In genomic region chr13:8388541-8388940, GRCm38 (mm10) we compare ENCODE assay signal across 25 mouse cellular contexts.
DNase-seq lines count a peak whose midpoint lies in the region; ATAC-seq lines count a peak whose summit lies in the region.
"Had no signal": no experiment of that assay in that cellular context is flagged by ENCODE, and none has a peak within 500 bp of the region (broad histone marks: within the 10 kb centered on the region; RNA-seq: fewer than 3 reads in every experiment).

No protein-coding gene starts in this region.

- H3K27ac ChIP-seq in neural tube, embryonic 14.5 days (ENCODE audit: low read depth, low read length) = no peak overlapping the region
- H3K27ac ChIP-seq in neural tube, embryonic 15.5 days (replicated peaks) = no peak overlapping the region
- H3K27ac ChIP-seq: heart, embryonic 13.5 days; hindbrain, embryonic 15.5 days; kidney, embryonic 15.5 days; limb, embryonic 15.5 days; liver, embryonic 15.5 days; macrophage; midbrain, embryonic 10.5 days; neural tube, embryonic 13.5 days; stomach, embryonic 15.5 days had no signal

- no peak for DNase-seq in frontal cortex, adult 2 months (ENCODE audit: extremely low spot score in 1 of 2, low spot score in 1 of 2)
- peak; percentile 18 to 22 for DNase-seq in layer of hippocampus, adult 8-10 months (ENCODE audit: low spot score in 2 of 2)
- no peak for DNase-seq in thymus, postnatal 10 days (ENCODE audit: low spot score in 2 of 2)
- no peak for DNase-seq in right cerebral cortex, postnatal 36 days (ENCODE audit: low spot score in 2 of 2)
- DNase-seq: adrenal gland, postnatal 14 days; cerebellum, adult 18-20 months; gastrocnemius, postnatal 14 days; heart, adult 18-20 months; heart, postnatal 36 days; right cerebral cortex, postnatal 14 days had no signal

- H3K9me3 ChIP-seq in neural tube, embryonic 14.5 days (ENCODE audit: control insufficient read depth, low read length) = no peaks in the 10 kb centered on the region
- no peaks in the 10 kb centered on the region for H3K9me3 ChIP-seq in neural tube, embryonic 15.5 days (replicated peaks)
- H3K9me3 ChIP-seq: heart, embryonic 13.5 days; hindbrain, embryonic 15.5 days; kidney, embryonic 15.5 days; limb, embryonic 15.5 days; liver, embryonic 15.5 days; midbrain, embryonic 10.5 days; neural tube, embryonic 13.5 days; stomach, embryonic 15.5 days had no signal

- ATAC-seq in frontal cortex, adult (ENCODE audit: low TSS enrichment) = peak; percentile 38; the same call in 1 of the 2 replicates
- ATAC-seq in neural tube, embryonic 14.5 days (ENCODE audit: low read depth) = peak; percentile 17; the same call in 1 of the 2 replicates
- ATAC-seq in neural tube, embryonic 15.5 days (ENCODE audit: low FRiP score) = no peak
- ATAC-seq: intestine, embryonic 16.5 days; Patski had no signal

- no peak overlapping the region for H3K4me3 ChIP-seq in neural tube, embryonic 14.5 days (ENCODE audit: low read depth, low read length)
- H3K4me3 ChIP-seq in neural tube, embryonic 15.5 days (replicated peaks) = no peak overlapping the region
- H3K4me3 ChIP-seq: erythroblast, embryonic 14.5 days; heart, embryonic 13.5 days; hindbrain, embryonic 15.5 days; kidney, embryonic 15.5 days; limb, embryonic 15.5 days; liver, embryonic 15.5 days; midbrain, embryonic 10.5 days; neural tube, embryonic 13.5 days; stomach, embryonic 15.5 days had no signal

- H3K9ac ChIP-seq in neural tube, embryonic 14.5 days (replicated peaks; ENCODE audit: low read depth, low read length) = no peak overlapping the region
- no peak overlapping the region for H3K9ac ChIP-seq in neural tube, embryonic 15.5 days (replicated peaks)
- H3K9ac ChIP-seq: heart, embryonic 13.5 days; hindbrain, embryonic 15.5 days; kidney, embryonic 15.5 days; limb, embryonic 15.5 days; liver, embryonic 15.5 days; neural tube, embryonic 13.5 days; stomach, embryonic 15.5 days had no signal

- no peaks in the 10 kb centered on the region for H3K36me3 ChIP-seq in neural tube, embryonic 14.5 days (ENCODE audit: control insufficient read depth, insufficient read depth, low read length)
- H3K36me3 ChIP-seq in neural tube, embryonic 15.5 days = no peaks in the 10 kb centered on the region
- H3K36me3 ChIP-seq: heart, embryonic 13.5 days; hindbrain, embryonic 15.5 days; kidney, embryonic 15.5 days; limb, embryonic 15.5 days; liver, embryonic 15.5 days; midbrain, embryonic 10.5 days; neural tube, embryonic 13.5 days; stomach, embryonic 15.5 days had no signal

- 56% methylated on average over 1 of the region's 1 CpGs for WGBS in neural tube, embryonic 14.5 days
- 55% methylated on average over 1 of the region's 1 CpGs for WGBS in neural tube, embryonic 15.5 days

- H3K27me3 ChIP-seq in neural tube, embryonic 14.5 days (ENCODE audit: control insufficient read depth, insufficient read depth, low read length) = no peaks in the 10 kb centered on the region
- no peaks in the 10 kb centered on the region for H3K27me3 ChIP-seq in neural tube, embryonic 15.5 days (replicated peaks)
- H3K27me3 ChIP-seq: heart, embryonic 13.5 days; hindbrain, embryonic 15.5 days; kidney, embryonic 15.5 days; limb, embryonic 15.5 days; liver, embryonic 15.5 days; neural tube, embryonic 13.5 days; Patski; stomach, embryonic 15.5 days had no signal

- H3K4me1 ChIP-seq in neural tube, embryonic 14.5 days (ENCODE audit: control insufficient read depth, insufficient read depth, low read length) = no peaks in the 10 kb centered on the region
- H3K4me1 ChIP-seq in neural tube, embryonic 15.5 days = no peaks in the 10 kb centered on the region
- H3K4me1 ChIP-seq: heart, embryonic 13.5 days; hindbrain, embryonic 15.5 days; kidney, embryonic 15.5 days; limb, embryonic 15.5 days; liver, embryonic 15.5 days; midbrain, embryonic 10.5 days; neural tube, embryonic 13.5 days; stomach, embryonic 15.5 days had no signal

- H3K4me2 ChIP-seq in neural tube, embryonic 14.5 days (ENCODE audit: low read depth, low read length) = no peak overlapping the region
- H3K4me2 ChIP-seq in neural tube, embryonic 15.5 days = no peak overlapping the region
- H3K4me2 ChIP-seq: heart, embryonic 13.5 days; hindbrain, embryonic 15.5 days; kidney, embryonic 15.5 days; limb, embryonic 15.5 days; liver, embryonic 15.5 days; neural tube, embryonic 13.5 days; stomach, embryonic 15.5 days had no signal

Comparison
In these comparisons a context has a peak if more than half of its experiments do, and no peak if none do; other contexts are left out.
1. DNase-seq: peak in layer of hippocampus, adult 8-10 months (2 of 2); none in frontal cortex, adult 2 months (0 of 2), thymus, postnatal 10 days (0 of 2) and right cerebral cortex, postnatal 36 days (0 of 2).